Mouse (Mus musculus): Measurements from ENCODE around the gene Dppa5a. TPM values are rescaled to one million over a fixed set of nuclear protein-coding genes. Genes with fewer than 3 reads are reported as not detected.
"Not testable (repeated sequence)": the region's sequence is repeated elsewhere in the genome, so short reads cannot be mapped to it uniquely, and the experiment has no call there.

The Dppa5a gene
- polyA plus RNA-seq, 3 experiments from 2014 or later, result not detected

DNA sequence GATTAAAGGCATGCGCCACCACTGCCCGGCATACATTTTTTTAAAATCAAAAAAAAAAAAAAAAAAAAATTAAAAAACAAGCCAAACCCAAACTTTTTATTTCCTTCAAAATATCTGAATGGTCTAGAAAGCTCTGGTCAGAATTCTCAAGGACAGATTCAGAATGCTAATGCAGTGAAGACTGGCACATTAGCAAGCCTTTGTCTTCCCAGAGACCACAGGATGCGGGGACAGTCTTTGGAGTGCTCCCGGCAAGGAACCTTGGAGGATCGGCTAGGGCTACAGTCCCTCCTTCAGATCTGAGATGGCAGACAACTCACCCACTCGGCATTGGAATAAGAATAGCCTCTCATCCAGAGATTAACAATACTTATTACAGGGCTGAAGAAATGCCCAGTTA, 3.3 kb downstream of the Dppa5a start:
- ATAC-seq, result no peak

DNA sequence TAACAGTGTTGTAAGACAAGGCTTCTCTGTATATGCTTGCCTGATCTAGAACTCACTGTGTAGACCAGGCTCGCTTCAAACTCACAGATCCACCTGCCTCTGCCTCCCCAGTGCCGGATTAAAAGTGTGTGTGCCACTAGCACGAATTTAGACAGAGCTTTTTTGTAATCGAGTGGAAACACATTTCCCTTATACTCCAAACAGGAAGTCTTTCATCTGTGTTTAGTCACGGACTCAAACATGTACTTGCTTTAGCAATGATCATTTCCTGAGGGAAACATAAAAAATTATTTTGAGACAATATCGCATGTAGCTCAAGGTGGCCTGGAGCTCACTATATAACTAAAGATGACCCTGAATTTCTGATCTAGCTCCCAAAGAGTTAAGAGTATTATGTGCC, 4.6 kb downstream of the Dppa5a start:
- no peak for ATAC-seq

DNA sequence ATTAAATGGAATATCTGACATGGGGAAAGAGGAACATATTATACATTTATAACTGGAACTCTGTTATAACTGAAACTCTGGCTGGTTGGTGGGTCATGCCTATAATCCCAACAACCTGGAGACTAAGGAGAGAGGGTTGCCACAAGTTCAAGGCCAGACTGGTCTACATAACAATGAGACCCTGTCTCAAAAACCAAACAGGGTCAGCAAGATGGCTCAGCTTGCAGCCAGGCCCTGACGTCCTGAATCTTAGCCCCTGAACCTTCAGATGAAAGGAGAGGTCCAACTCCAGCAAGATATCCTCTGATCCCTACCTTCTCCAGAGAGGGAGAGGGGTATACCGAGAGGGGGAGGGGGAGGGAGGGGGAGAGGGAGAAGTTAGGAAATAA, 7.5 kb downstream of the Dppa5a start:
- no peak for ATAC-seq

DNA sequence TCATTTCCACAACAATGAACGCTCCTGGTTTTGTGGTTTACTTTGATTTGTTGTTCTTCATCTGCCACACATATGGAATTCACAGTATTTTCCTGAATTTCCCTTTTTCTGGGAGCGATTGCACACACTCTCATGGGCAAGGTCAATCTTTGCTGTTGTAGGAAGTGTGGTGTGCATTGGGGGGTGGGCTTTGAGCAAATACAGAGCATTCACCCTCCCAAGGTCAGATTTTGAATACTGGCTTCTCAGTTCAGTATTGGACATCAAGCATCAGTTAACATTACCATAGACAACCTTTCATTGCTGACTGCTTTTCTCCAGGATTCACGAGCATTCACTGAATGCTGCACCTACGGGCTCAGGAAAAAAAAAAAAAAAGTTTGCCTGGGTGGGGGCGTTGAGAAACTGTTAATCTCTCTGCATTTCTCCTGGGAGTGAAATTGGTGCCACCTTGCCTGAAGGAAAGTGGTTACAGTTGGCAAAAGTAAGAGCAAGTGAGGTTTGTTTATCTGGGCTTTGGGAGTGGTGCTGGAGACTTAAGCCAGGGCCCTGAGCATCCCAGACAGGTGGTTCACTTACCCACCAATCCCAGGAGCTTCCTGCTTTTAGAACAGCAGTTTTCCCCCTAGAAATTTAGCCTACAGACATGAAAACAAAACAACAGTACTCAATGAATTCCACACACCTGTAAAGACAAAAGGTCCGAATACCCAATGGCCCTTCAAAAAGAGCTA, 8.1 kb downstream of the Dppa5a start:
- ATAC-seq, result no peak

DNA sequence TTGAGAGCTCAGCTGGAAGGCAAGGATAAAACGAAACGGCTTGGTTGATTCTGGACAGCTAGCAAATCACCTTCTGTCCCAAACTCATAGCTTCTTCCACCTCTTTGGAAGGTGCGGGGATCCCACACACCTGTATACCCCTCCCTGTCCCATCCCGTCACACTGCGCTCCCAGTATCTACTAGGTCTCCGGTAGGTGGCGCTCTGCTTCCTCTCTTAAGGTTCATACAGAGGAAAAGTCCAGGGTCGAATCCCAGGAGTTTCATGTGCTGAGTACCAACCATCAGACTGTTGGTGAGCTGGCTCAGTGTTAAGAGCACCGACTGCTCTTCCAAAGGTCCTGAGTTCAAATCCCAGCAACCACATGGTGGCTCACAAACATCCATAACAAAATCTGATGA, 9.9 kb downstream of the Dppa5a start:
- peak; percentile 38 for ATAC-seq

DNA sequence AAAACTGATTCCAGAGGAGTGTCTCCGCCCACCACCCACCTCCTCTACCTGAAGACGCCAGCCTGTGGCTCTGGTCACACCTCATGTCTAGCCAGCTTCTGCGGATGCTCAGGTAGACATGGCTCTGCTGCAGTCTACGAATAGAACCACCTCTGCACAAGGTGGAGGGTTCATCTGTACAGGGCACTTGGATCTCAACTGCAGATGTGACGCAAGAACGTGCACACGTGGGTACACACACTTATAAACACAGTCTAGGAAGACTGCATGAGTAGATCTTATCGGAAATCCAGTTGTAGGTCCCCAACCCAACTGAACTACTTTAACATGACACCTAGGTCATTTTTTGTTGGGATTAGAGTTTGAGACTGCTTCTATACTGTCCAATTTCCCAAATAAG, 12.4 kb downstream of the Dppa5a start, which contains the start of gene Gsta2:
Gene Gsta2 (minus strand): TSS at position 178 of the 400 bp plus-strand sequence.
- no peak for ATAC-seq

DNA sequence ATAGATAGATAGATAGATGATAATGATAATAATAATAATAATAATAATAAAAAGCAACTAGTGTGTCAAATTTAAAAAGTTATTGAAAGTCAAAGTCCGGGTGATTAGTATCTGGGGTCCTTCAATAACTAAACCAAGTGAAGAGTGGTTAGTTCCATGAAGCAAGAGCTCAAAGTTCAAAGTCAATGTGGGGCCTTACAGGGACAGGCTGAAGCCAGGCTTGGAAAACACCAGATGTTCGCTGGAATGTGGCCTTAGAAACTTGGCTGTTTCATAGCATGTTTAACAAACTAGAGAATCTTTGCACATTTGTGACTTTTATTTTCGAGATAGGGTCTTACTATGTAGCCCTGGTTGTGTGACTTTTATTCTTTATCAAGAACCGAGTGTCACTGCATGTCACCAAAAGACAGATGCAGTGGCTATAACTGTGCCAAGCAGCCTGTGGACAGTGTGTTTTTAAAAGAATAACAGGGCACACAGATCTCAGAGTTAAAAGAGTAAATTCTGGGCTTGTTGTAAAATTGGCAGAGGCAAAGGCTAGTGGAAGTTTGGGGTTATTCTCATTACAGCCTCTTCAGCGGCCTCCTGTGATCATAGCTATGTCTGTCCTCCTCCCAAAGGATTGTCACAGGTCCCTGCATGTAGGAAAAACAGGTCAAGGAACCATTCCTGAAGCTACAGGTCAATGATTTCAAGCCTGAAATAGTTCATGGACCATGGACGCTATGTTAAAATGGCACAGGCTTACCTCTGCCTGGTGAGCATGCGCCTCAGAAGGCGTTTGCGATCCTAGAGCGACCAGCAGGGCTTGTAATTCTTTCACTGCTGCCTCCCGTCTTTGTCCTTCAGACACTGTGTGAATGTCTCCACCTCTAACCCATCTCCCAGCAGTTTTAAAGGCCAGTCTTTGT, 13.1 kb downstream of the Dppa5a start:
- ATAC-seq, result no peak

DNA sequence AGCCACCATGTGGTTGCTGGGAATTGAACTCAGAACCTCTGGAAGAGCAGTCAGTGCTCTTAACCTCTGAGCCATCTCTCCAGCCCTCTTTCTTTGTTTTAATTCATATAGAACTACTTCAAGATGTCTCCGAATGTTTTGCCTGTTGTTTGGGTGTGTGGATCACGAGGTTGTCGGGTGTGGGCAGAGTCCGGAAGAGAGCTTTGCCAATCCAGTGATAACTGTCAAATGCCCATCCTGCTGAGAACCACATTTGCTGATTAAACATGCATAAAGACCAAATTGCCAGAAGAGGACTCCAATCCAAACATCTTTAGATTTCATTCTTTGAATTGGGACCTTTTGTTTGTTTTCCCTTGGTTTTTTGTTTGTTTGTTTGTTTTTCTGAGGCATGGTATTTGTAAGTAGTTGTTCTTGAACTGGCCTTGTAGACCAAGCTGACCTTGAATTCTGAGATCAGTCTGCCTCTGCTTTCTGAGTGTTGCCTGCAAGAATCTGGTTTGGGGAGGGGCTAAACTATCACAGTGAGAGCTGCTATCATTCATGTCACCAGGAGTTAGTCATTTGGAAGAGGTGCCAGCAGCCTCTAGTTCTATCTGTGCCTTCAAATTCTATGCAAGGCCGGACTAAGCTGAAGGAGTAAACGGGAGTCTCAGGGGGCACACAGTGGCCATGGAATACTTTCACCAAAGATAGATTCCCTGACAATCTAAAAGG, 16.3 kb downstream of the Dppa5a start:
- ATAC-seq, result no peak

DNA sequence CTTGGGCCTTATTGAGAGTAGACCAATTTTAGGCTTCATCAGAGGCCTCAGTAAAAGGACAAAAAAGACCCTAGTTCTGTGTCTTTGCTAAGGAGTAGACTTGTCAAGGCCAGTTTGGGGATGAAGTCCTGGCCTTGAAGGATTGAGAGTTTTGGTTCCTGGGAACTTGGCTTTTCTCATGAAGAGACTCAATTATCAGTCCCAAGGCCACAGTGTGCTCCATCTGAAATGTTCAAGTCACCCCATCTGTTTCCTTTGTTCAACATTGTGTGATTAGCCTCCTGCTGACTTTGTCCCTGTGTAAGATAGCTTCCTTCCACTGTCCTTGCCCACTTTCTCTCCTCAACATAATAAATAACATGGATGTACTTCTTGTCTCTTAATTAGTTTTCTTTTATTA, 18.0 kb downstream of the Dppa5a start:
- not testable (repeated sequence) for ATAC-seq

DNA sequence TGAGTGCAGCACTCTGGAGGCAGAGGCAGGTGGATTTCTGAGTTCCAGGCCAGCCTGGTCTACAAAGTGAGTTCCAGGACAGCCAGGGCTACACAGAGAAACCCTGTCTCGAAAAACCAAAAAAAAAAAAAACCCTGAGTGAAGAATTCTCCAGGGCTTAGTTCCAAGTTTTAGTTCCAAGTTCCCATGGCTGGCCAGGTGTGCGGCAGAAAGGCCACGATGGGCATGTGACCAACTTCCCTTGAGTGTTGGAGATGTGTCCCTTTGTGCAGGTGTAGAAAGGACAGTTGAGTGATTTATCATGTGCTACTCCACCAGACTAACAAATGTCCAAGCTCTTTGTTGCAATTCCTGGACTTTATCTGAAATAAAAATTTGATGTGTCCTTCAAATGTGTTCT, 18.8 kb downstream of the Dppa5a start:
- not testable (repeated sequence) for ATAC-seq

DNA sequence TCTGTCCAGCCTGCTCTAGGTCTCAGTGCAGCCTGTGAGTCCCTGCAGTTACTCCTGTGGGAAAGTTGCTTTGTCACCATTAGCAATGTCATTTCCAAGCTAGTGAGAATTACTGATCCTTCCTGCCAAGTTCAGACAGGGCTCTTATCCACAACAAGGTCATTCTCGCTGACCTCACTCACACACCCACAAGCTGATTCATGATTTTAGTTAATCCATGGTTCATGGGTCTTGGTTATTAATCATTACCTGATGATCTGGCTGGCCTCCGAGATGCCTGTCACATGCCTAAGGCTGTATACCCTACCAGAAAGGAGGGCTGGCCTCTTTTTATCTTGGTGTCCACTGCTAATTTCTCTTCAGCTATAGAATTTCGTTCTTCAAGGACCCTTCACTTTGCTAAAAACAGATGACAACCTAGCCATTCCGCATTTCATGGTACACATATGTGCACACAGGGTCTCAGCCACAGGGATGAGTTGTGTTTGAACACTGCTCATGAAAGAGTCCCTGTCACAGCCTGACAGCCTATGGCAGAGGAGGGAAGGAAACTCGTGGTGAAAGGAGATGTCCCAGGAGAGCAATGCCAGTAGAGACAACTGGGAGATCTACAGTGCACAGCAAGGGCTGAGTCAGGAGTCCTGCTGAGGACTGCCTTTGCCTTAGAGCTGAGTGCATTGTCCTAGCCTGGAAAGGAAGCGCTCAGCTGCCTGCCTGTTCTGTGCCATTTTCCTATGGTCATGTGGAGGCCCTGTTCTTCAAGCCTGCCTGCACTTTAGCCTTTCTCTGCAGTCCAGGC, 19.6 kb downstream of the Dppa5a start:
- not testable (repeated sequence) for ATAC-seq

DNA sequence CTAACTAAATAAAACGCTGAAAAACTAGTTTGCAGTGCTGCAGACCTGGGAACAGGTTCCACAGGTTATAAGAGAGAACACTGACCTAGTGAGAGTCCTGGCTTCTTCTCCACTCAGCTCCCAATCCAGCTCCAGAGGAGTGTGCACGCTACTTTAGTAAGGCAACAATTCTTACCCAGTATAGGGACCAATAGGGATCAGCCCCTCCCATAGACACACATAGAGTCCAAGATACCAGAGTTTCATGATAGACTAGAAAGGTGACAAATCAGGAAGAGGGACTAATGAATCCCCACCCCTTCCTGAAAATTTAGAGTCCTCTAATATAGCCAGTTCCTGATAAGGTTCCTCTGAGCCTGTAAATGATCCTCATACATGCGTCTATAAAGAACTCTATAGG, 21.0 kb downstream of the Dppa5a start:
- ATAC-seq, result no peak

DNA sequence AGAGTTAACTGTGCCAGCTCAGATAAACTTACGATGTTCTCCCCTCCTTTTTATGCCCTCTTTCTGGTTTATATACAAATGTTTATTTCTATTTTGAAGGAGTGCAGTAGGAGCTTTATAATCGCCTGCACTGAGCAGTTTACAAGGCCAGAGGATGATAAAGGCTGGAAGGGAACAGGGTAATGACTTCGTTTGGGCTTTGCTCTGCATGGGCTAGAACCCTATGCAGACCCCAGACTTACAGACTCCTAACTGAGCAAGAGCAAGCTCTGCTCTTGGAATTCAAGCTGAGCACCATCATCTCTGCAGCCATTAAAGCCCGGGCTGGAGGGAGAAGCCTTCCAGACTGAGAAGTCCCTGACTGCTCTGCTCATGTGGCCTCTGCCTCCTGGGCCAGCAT, 22.7 kb downstream of the Dppa5a start:
- ATAC-seq, result not testable (repeated sequence)

DNA sequence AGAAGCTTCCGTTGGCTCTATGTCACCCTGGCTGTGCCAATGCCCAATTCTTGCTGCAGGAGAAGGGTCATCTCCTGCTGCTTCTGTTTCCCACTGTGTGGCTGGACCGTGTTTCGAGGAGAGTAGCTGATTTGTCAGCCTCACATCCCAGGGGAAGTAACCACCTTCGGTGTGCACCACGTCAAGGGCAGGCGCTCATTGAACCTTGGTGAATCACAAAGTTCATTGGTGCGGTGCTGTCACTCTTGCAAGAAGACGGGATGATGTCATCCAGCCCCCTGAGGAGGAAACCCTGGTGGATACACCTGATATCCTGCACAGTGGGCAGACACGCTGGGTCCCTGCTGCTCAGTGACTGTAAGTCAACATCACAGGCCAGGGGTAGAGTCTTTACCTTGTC, 24.9 kb downstream of the Dppa5a start:
- not testable (repeated sequence) for ATAC-seq

DNA sequence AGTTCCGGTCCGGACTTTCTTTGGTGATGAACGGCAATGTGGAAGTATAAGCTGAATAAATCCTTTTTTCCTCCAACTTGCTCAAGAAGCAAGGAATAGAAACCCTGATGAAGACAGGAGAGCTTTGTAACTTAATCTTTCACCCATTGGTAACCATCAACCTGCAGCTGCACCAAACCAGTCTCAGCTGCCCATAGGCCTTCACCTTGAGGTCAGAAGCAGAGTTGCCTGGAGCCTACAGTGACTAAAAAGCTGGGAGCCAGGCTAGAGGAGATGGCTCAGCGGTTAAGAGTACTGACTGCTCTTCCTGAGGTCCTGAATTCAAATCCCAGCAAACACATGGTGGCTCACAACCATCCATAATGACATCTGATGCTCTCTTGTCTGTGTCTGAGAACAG, 25.5 kb downstream of the Dppa5a start:
- ATAC-seq, result not testable (repeated sequence)

DNA sequence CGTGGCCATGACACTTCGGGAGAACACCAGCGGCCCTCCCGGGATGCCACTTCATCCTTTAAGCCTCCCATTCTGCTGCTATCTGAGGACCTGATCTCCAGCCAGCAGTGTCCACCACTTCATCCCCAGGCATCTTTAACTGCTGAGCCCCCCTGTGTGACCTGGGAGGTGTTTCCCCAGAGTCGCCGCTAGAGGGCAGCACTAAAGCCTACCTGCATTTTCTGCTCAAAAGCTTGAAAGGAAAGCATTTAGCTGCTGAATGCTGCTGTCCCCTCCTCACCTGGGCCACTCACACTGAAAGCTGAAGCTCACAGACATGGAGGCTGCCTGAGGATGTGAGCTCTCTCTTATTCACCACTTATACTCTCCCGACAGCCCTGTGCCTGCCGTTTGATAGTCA, 27.7 kb downstream of the Dppa5a start:
- ATAC-seq, result not testable (repeated sequence)

DNA sequence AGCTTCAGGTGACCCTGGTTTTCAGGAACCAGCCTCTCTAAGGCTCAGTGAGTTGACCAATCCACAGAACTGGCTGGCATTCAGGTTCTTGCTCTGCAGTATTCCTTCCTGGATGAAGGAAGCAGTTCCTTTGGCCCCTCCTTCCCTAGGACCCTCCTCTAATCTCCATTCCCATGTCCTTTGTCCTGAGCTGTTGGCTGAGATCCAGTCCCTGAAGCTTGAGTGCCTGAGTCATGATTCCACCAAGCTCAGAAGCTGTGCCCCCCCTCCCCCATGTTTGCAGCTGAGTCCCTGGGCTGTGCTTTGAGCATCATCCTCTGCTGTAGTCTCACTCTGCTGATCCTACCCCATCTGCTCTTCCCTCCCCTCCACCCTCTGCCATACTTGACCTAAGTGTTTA, 30.9 kb downstream of the Dppa5a start:
- not testable (repeated sequence) for ATAC-seq

DNA sequence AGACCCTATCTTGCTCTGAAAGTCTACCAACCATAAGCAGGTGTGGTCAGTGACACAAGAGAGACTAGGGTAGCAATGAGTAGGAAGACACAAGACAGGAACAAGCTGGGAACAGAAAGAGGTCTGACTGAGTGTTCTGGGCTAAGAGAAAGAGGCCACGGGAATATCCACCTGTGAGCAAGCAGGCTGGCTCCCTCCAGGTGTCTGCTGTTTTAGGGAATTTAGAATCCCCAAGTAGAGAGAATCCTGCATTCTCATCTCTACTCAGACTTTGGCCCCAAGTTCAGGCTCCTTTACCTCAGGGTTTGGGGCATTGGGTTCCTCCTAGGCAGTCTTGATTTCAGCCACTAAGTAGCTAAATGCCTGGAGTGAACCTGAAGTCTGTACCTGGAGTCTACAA, 40.7 kb downstream of the Dppa5a start, which contains the start of gene Omt2b:
Gene Omt2b (plus strand): TSS at position 301 of the 400 bp plus-strand sequence.
- not testable (repeated sequence) for ATAC-seq

DNA sequence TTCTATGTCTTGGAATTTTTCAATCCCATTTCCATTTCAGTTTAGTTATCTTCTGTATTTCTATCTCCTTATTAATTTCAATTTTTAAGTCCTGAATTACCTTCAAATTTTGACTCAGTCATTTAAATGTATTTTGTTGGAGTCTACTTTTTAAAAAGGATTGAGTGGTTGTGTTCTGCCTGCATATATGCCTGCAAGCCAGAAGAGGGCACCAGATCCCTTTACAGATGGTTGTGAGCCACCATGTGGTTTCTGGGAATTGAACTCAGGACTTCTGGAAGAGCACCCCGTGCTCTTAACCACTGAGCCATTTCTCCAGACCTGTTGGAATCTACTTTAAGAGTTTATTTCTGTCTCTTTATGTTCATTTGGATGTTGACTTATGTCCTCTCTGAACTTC, 48.5 kb downstream of the Dppa5a start:
- ATAC-seq, result no peak

Data from inflammation-experienced regulatory T-cells, adult 6 months (primary cell).